Mouse (Mus musculus) intestine, embryonic 15.5 days (tissue): Measurements from ENCODE around the gene Dpm3. TPM values are rescaled to one million over a fixed set of nuclear protein-coding genes. Genes with fewer than 3 reads are reported as not detected.

Experiments
- ATAC-seq: fragments of 200-750 bp; cut with Nextera tagmentation; 2 replicates; pipeline ENCODE4 v1.8.0; 2017; ENCODE audit warnings: moderate TSS enrichment, moderate library complexity
- H3K27ac ChIP-seq: fragments of 300-500 bp; sonication (generic); 2 replicates; pipeline ENCODE4 v1.5.1; 2015; ENCODE audit warnings: mild to moderate bottlenecking, inconsistent platforms
- H3K27me3 ChIP-seq: fragments of 300-500 bp; sonication (generic); replicated peaks from 2 replicates; pipeline ENCODE4 v1.6.1; 2015; ENCODE audit warnings: inconsistent platforms
- H3K36me3 ChIP-seq: fragments of 300-500 bp; sonication (generic); 2 replicates; pipeline ENCODE4 v1.6.1; 2015; ENCODE audit warnings: inconsistent platforms
- H3K4me1 ChIP-seq: fragments of 300-500 bp; sonication (generic); replicated peaks from 2 replicates; pipeline ENCODE4 v1.6.1; 2015; ENCODE audit warnings: inconsistent platforms
- H3K4me2 ChIP-seq: fragments of 300-500 bp; sonication (generic); replicated peaks from 2 replicates; pipeline ENCODE4 v1.6.1; 2015; ENCODE audit warnings: mild to moderate bottlenecking, inconsistent platforms
- H3K4me3 ChIP-seq: fragments of 300-500 bp; sonication (generic); replicated peaks from 2 replicates; pipeline ENCODE4 v1.5.1; 2015; ENCODE audit warnings: inconsistent platforms
- H3K9ac ChIP-seq: fragments of 300-500 bp; sonication (generic); 2 replicates; pipeline ENCODE4 v1.6.1; 2015; ENCODE audit warnings: inconsistent platforms
- H3K9me3 ChIP-seq: fragments of 300-500 bp; sonication (generic); 2 replicates; pipeline ENCODE4 v1.6.1; 2016; ENCODE audit warnings: inconsistent platforms
- WGBS: fragments of 180-500 bp; shearing (Covaris S2); methylation state at CpG from one replicate; pipeline ENCODE4 v1.1.7; 2015; 5-methylcytosine and 5-hydroxymethylcytosine counted together
- polyA plus RNA-seq: library from polyadenylated mRNA; unstranded; fragments of >200 nt; fragmentation: Nextera tagmentation; extraction: Ambion mirVana; gene quantifications from 2 replicates; pipeline ENCODE4 v1.2.1, GENCODE M21; 2015

Gene Dpm3
- polyA plus RNA-seq, 1 experiment from 2014 or later = 131 TPM

DNA sequence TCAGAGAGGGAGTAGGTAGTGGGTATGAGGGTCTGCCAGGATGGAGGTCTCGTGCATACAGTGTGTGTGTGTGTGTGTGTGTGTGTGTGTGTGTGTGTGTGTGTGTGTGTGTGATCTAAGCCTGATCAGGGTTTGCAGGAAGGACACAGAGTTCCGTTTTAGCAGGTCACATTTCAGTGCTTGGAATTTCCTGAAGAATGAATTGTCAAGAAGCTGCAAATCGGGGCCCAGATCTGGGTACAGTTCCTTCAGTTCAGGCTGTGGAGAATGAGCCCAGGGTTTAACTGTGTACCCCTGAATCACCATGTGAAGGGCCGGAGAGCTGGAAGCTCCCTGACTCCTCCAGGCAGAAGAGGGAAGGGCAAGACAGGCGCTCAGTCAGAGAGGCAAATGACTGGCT lies 28.1 kb downstream of the Dpm3 start:
- H3K9me3 ChIP-seq = no peaks in the 10 kb centered on the region
- H3K36me3 ChIP-seq = no peaks in the 10 kb centered on the region
- no peak overlapping the region for H3K4me2 ChIP-seq
- H3K27me3 ChIP-seq = no peaks in the 10 kb centered on the region
- WGBS = 69% methylated on average over 5 of the region's 5 CpGs
- H3K27ac ChIP-seq = no peak overlapping the region
- no peak for ATAC-seq
- H3K4me1 ChIP-seq = 0 out of 2 replicates have a peak, but pooled peaks cover 9% of the 10 kb centered on the region
- 0 out of 2 replicates have a peak overlapping the region, but pooled peaks have one; percentile 20 for H3K9ac ChIP-seq
- no peak overlapping the region for H3K4me3 ChIP-seq

DNA sequence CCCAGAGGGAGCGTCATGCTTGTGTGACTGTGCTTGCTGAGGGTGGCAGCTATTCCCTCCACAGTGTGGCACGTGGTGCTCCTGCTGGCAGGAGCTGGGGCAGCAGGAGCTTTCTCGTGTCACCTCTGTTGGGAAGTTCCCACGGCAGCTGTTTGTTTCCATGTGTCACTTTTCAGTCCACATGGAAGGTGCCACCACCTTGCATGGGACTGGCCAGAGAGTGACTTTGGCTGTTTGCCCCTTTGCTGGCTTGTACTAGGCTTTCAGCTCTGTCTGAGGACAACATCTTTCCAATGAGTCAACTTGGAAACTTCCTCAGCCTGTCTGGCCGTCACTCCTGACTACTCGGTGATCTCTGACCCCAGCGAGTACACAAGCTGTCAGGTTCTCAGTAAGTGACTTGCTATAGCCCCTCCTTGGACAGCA lies 29.4 kb downstream of the Dpm3 start:
- WGBS = 29% methylated on average over 7 of the region's 7 CpGs
- H3K4me2 ChIP-seq = no peak overlapping the region
- H3K4me1 ChIP-seq = 0 out of 2 replicates have a peak, but pooled peaks cover 10% of the 10 kb centered on the region
- no peak for ATAC-seq
- H3K27me3 ChIP-seq = no peaks in the 10 kb centered on the region
- no peak overlapping the region for H3K27ac ChIP-seq
- no peak overlapping the region for H3K9ac ChIP-seq
- H3K36me3 ChIP-seq = no peaks in the 10 kb centered on the region
- no peaks in the 10 kb centered on the region for H3K9me3 ChIP-seq
- H3K4me3 ChIP-seq = no peak overlapping the region

DNA sequence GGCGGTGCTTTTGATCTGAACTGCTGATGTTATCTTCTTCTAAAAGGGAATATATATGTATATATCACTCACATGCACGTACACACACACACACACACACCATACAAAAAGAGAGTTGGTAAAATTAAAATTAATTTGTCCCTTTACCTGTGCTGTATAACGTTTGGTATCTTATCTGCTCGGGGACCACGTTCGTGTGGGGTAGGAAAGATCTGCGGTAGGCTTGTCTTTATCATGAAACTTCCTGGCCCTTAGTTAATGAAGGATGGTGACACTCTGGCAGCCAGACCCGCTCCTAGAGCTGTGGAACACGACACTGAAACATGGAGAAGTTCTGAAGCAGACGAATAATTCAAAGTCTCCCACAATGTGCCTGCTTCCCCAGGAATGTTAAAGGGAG lies 32.7 kb downstream of the Dpm3 start:
- Histone ChIP-seq H3K9me3 (no peaks in the 10 kb centered on the region), H3K4me2 (no peak overlapping the region), H3K36me3 (no peaks in the 10 kb centered on the region), H3K27me3 (no peaks in the 10 kb centered on the region), H3K27ac (no peak overlapping the region), H3K4me3 (no peak overlapping the region), H3K4me1 (0 out of 2 replicates have a peak, but pooled peaks cover 13% of the 10 kb centered on the region), H3K9ac (no peak overlapping the region)
- 38% methylated on average over 10 of the region's 10 CpGs for WGBS
- ATAC-seq = no peak

DNA sequence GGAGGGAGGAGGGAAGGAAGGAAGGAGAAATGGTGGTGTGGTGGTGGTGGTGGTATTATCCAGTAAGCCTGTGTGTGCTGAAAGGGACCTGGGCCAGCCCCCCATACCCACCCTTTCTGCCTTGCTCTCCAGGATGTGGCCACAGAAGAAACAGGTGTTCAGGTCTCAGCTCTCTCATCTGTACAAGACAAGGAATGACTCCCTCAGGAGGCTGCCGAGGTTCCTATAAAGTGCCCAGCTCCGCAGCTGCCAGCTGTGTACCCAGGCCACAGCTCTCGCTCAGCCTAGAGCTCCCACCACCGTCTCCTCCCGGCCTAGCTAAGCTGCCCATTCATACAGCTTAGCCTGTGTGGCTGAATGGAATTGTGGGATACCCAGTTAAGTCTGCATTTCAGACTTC lies 33.1 kb downstream of the Dpm3 start:
- no peak overlapping the region for H3K9ac ChIP-seq
- no peak overlapping the region for H3K4me3 ChIP-seq
- H3K4me1 ChIP-seq = 0 out of 2 replicates have a peak, but pooled peaks cover 13% of the 10 kb centered on the region
- H3K36me3 ChIP-seq = no peaks in the 10 kb centered on the region
- no peak for ATAC-seq
- H3K4me2 ChIP-seq = no peak overlapping the region
- H3K27ac ChIP-seq = no peak overlapping the region
- 70% methylated on average over 5 of the region's 5 CpGs for WGBS
- no peaks in the 10 kb centered on the region for H3K27me3 ChIP-seq
- no peaks in the 10 kb centered on the region for H3K9me3 ChIP-seq

DNA sequence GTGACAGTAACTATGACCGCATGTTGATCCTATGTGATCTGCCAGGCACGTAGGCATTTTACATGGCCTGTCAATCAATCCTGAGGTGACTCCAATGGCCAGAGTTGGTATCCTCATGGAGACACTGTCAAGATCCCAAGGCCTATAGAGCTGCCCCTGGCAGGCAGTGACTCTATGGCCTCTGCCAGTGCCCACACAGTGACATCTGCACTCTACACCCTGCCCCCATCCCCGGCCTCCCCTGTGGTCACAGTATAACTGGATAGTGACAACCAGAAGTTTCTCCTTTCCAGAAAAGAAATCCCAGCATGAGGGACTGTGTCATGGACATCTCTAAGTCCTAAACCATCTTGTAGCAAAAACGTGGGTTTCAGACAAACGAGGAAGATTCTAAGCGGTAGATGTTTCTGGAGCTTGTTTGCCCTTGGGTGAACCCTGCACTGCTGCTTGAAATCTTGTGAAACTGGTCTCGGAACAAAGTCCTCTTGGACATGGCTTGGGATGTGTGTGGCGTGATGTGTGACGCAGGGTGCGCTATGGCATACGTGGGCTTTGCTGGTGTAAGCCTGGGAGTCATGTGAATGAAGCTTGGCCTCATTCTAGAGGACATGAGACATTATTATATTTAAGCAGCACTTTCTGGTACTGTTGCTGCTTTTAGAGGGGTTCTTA lies 34.2 kb downstream of the Dpm3 start:
- Histone ChIP-seq H3K4me1 (0 out of 2 replicates have a peak, but pooled peaks cover 12% of the 10 kb centered on the region), H3K9ac (no peak overlapping the region), H3K4me3 (no peak overlapping the region), H3K4me2 (no peak overlapping the region), H3K9me3 (no peaks in the 10 kb centered on the region), H3K27me3 (no peaks in the 10 kb centered on the region), H3K27ac (no peak overlapping the region), H3K36me3 (no peaks in the 10 kb centered on the region)
- WGBS = 80% methylated on average over 11 of the region's 11 CpGs
- ATAC-seq = peak; percentile 68

DNA sequence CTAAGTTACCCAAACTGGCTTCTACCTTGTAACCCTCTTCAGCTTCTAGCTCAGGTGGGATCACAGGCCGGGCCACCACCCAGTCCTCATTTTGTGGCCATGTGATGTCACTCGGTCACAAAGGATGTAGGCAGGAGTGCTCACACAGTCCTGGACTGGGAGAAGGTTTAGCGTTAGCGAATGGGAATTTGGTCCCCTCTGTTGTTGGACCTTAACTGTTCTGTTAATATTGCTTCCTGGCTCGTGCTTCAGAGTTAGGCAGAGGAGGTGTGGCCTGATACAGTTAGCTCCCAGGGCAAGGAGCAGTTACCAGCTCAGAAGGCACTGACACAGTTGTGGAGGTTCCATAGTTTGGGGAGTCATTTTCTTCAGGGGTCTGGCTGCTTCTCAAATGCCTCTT lies 35.0 kb downstream of the Dpm3 start:
- Histone ChIP-seq H3K9ac (no peak overlapping the region), H3K9me3 (no peaks in the 10 kb centered on the region), H3K4me3 (no peak overlapping the region), H3K27ac (no peak overlapping the region; the same call in 1 of the 2 replicates), H3K27me3 (no peaks in the 10 kb centered on the region), H3K36me3 (no peaks in the 10 kb centered on the region), H3K4me2 (no peak overlapping the region), H3K4me1 (peaks cover 8% of the 10 kb centered on the region; the same call in 1 of the 2 replicates)
- ATAC-seq = peak; percentile 54
- WGBS = 74% methylated on average over 5 of the region's 5 CpGs

DNA sequence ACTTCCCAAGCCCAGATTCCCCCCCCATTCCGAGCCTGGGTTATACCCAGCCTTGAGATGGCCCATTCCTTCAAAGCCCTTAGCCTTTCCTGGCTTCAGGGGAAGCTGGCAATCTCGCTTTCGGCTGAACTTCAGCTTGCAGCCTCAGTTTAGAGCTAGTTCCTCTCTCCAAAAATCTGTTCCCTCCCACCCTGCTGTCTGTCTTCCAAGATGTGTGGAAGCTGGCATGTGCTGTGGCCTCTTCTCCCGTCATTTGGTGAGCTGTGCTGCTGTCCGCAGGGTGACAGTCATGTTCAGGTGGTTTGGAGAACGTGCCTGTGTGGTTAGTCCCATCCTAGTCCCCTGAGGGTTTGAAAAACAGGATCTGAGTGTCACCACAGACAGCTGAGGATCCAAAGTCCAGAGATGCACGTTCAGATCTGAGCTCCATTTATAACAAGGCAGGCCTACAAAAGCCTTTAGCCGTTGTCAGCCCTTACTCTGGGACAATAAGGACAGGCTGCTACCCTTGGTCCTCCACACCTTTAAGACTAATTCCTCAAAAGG lies 36.6 kb downstream of the Dpm3 start:
- Histone ChIP-seq H3K27me3 (no peaks in the 10 kb centered on the region), H3K36me3 (no peaks in the 10 kb centered on the region)

DNA sequence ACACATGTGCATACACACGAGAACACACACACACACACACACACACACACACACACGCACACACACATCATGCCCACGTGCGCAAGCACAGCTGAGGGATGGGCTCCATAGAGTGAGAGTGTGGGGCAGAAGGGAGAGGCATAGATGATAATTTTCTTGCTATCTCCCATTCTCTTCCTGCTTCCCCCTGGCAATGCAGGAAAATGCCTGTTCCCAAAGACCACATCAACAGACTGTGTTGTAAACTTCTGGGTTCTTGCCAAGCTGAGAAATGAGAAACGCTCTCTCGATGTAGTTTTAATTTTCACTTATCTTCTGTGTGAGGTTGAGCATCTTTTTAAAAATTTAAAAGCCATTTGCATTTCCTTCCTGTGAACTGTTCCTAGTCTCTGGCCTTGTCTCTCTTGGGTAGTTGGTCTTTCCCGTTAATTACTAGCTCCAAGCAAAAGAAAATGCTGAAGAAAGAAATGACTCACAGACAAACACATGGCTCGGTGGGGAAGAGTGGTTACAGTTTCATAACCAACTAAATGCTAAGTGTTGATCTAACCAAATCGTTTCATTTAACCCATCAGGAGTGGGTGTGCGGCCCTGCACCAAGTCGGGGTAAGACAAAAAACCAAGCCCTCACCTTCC lies 37.7 kb downstream of the Dpm3 start:
- no peaks in the 10 kb centered on the region for H3K36me3 ChIP-seq
- H3K9ac ChIP-seq = no peak overlapping the region
- 83% methylated on average over 11 of the region's 11 CpGs for WGBS
- H3K27me3 ChIP-seq = no peaks in the 10 kb centered on the region
- no peak overlapping the region for H3K4me2 ChIP-seq
- H3K4me1 ChIP-seq = peaks cover 10% of the 10 kb centered on the region; the same call in 1 of the 2 replicates
- no peak for ATAC-seq
- no peak overlapping the region for H3K4me3 ChIP-seq
- H3K9me3 ChIP-seq = no peaks in the 10 kb centered on the region
- no peak overlapping the region for H3K27ac ChIP-seq

More for the DNA sequence above, 36.6 kb downstream of the Dpm3 start:
- H3K4me1 ChIP-seq = peaks cover 14% of the 10 kb centered on the region; the same call in 1 of the 2 replicates
- no peak overlapping the region for H3K4me2 ChIP-seq
- no peak overlapping the region for H3K4me3 ChIP-seq
- H3K9ac ChIP-seq = no peak overlapping the region
- no peak overlapping the region for H3K27ac ChIP-seq
- H3K9me3 ChIP-seq = no peaks in the 10 kb centered on the region
- ATAC-seq = no peak
- WGBS = 80% methylated on average over 8 of the region's 8 CpGs

DNA sequence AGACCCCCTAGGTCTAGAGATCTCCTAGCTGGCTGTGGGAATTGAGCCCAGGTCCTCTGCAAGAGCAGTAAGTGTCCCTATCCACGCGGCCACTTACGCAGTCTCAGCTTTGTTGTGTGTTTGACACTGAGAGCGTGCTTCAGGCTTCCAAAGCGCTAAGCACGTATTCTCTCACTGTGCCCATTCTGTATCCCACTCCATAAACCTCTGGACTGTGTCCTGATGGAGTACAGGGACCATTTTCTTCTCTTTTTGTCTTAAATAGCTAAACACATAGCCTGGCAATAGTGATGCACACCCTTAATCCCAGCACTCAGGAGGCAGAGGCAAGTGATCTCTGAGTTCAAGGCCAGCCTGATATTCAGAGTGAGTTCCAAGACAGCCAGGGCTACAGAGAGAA lies 39.8 kb downstream of the Dpm3 start:
- WGBS = 84% methylated on average over 6 of the region's 6 CpGs
- no peak overlapping the region for H3K4me3 ChIP-seq
- ATAC-seq = no peak
- no peaks in the 10 kb centered on the region for H3K36me3 ChIP-seq
- no peak overlapping the region; the same call in 1 of the 2 replicates for H3K9ac ChIP-seq
- no peaks in the 10 kb centered on the region for H3K9me3 ChIP-seq
- peak overlapping the region; percentile 84; the same call in 1 of the 2 replicates for H3K27ac ChIP-seq
- H3K4me1 ChIP-seq = peaks cover 8% of the 10 kb centered on the region; the same call in 1 of the 2 replicates
- H3K4me2 ChIP-seq = peak overlapping the region; percentile 66; the same call in 1 of the 2 replicates
- no peaks in the 10 kb centered on the region for H3K27me3 ChIP-seq

DNA sequence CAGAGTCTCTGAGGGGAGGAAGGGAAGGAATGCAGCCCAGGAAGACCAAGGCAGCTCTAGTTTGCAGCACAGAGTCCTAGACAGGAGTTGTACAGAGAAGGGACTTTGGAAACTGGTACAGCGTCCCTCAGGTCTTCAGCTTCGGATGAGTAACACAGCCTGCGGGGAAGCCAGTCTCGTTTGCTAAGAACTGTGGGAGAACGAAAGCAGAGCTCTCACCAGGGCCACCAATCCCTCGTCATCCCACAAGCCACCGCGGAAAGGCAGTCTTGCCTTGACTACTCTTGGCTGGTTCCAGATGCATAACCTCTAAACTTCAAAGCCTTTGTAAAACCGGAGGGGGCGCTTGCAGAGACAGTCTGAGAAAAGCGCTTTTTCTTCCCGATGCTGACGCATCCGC lies 40.3 kb downstream of the Dpm3 start:
- peak; percentile 52 for ATAC-seq
- Histone ChIP-seq H3K4me3 (peak overlapping the region; percentile 29), H3K36me3 (no peaks in the 10 kb centered on the region), H3K27me3 (no peaks in the 10 kb centered on the region), H3K9me3 (no peaks in the 10 kb centered on the region), H3K4me2 (peak overlapping the region; percentile 66), H3K9ac (peak overlapping the region; percentile 47), H3K27ac (peak overlapping the region; percentile 84), H3K4me1 (peaks cover 12% of the 10 kb centered on the region; the same call in 1 of the 2 replicates)
- WGBS = 1% methylated on average over 14 of the region's 14 CpGs

DNA sequence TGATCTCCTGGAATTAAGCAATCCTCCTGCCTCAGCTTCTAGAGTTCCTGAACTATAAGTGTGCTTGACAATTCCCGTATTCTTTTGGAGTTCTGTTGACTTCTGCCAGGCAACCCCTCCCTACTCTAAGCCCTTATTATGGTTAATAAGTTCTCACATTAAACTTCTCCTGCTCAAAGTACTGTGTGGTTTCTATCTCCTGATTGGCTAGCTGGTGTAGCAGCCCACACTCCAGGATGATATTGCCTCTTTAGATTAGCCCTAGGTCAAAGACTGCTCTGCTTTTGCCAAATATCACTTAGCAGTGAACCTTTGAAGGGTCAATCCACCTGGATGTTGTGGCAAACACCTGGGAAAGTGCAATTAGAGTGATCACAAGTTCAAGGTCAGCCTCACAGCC lies 40.9 kb downstream of the Dpm3 start:
- peak; percentile 89 for ATAC-seq
- Histone ChIP-seq H3K4me3 (peak overlapping the region; percentile 29), H3K4me1 (peaks cover 14% of the 10 kb centered on the region; the same call in 1 of the 2 replicates), H3K9ac (peak overlapping the region; percentile 47; the same call in 1 of the 2 replicates), H3K36me3 (no peaks in the 10 kb centered on the region), H3K9me3 (no peaks in the 10 kb centered on the region), H3K27me3 (no peaks in the 10 kb centered on the region), H3K27ac (peak overlapping the region; percentile 84; the same call in 1 of the 2 replicates), H3K4me2 (peak overlapping the region; percentile 66)
- WGBS = 30% methylated on average over 1 of the region's 1 CpGs

DNA sequence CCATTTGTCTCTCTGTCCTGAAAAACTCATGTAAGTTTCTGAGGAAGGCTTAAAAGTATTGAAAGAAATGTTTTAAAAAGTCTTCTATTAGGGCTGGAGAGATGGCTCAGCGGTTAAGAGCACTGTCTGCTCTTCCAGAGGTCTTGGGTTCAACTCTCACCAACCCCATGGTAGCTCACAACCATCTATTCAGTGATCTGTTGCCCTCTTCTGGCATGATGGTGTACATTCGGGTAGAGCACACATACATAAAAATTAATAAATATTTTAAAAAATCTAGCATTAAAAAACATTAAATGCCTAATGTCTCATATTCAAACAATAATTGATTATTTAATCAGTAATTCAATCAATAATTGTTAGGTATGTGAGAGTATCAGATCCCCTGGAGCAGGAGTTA lies 41.4 kb downstream of the Dpm3 start:
- H3K27me3 ChIP-seq = no peaks in the 10 kb centered on the region
- peaks cover 14% of the 10 kb centered on the region; the same call in 1 of the 2 replicates for H3K4me1 ChIP-seq
- no peak overlapping the region for H3K9ac ChIP-seq
- no peaks in the 10 kb centered on the region for H3K36me3 ChIP-seq
- ATAC-seq = no peak
- no peak overlapping the region for H3K4me3 ChIP-seq
- H3K9me3 ChIP-seq = no peaks in the 10 kb centered on the region
- peak overlapping the region; percentile 66; the same call in 1 of the 2 replicates for H3K4me2 ChIP-seq
- 68% methylated on average over 2 of the region's 2 CpGs for WGBS
- peak overlapping the region; percentile 37; the same call in 1 of the 2 replicates for H3K27ac ChIP-seq
